Mouse (Mus musculus) bone marrow macrophage, adult 2 months (primary cell): ENCODE measurements around the gene Tex14.

Experiments
- CTCF ChIP-seq: IDR thresholded peaks from 2 replicates; pipeline ENCODE4 v1.5.1; 2012; ENCODE audit warnings: low read depth, mild to moderate bottlenecking, low read length, moderate library complexity
- POLR2A ChIP-seq: IDR thresholded peaks from 2 replicates; pipeline ENCODE4 v1.6.1; 2012; ENCODE audit warnings: mild to moderate bottlenecking, low read depth, low read length, borderline replicate concordance

- TF ChIP-seq CTCF (no peak), POLR2A (no peak)
These were observed 62.8 kb downstream of the Tex14 start for GRCm38 (mm10) chr11:87467491-87468277.
